ENCODE assay signal across 8 mouse cellular contexts in the genomic region with DNA sequence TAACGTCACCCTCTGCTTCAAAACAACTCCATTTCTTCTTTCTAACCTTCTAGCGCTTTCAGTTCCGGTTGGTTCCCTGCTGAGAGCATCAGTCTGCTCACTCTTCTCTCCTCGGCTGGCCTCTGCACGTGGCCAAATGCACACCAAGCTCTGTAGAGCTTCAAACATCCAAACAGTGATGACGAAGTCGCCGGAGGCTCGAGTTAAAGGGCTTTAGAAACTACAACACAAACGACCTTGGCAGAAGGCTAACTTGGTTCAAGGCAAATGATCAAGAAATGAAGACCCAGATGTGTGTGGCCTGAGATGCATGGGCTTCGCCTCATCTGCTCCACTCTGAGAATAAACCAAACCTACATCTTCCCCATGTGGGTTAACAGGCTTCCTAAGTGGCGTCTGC. TPM values are rescaled to one million over a fixed set of nuclear protein-coding genes. Genes with fewer than 3 reads are reported as not detected.
A peak's percentile ranks its signal among the peaks of the same experiment; 100 is the strongest.
DNase-seq lines count a peak whose midpoint lies in the region; ATAC-seq and TF ChIP-seq lines count a peak whose summit lies in the region.

No protein-coding gene starts in this region.

- H3K4me1 ChIP-seq in cerebellum, adult 2 months (ENCODE audit: control insufficient read depth, insufficient read depth, low read length) = peaks cover 5% of the 10 kb centered on the region; the same call in 1 of the 2 replicates
- peaks cover 37% of the 10 kb centered on the region for H3K4me1 ChIP-seq in kidney, embryonic 16.5 days (ENCODE audit: insufficient read depth, low read length)

- H3K27ac ChIP-seq in cerebellum, adult 2 months (ENCODE audit: insufficient read depth, low read length) = peak overlapping the region; percentile 42
- no peak overlapping the region; the same call in 1 of the 2 replicates for H3K27ac ChIP-seq in kidney, embryonic 16.5 days (ENCODE audit: low read length)
- H3K27ac ChIP-seq in macrophage = peak overlapping the region; percentile 66

- peak; percentile 54 to 64 for DNase-seq in left cerebral cortex, adult 9 months (ENCODE audit: low spot score in 2 of 2)
- DNase-seq in left cerebral cortex, postnatal 4 days = no peak
- peak; percentile 48 to 57 for DNase-seq in cerebellum, adult 2 months
- DNase-seq in frontal cortex, postnatal 10 days (ENCODE audit: low spot score in 2 of 2) = peak; percentile 46 to 51
- DNase-seq in right cerebral cortex, postnatal 25 days = peak; percentile 61
- no peak for DNase-seq in urinary bladder, postnatal 36 days (ENCODE audit: low spot score in 2 of 2)

- H3K79me2 ChIP-seq in macrophage (ENCODE audit: inconsistent target) = peaks cover 55% of the 10 kb centered on the region

- H3K9me3 ChIP-seq in kidney, embryonic 16.5 days (ENCODE audit: low read length) = no peaks in the 10 kb centered on the region

- peak overlapping the region; percentile 73 for H3K4me3 ChIP-seq in cerebellum, adult 2 months (replicated peaks; ENCODE audit: insufficient read depth, low read depth, low read length)
- peak overlapping the region; percentile 80 for H3K4me3 ChIP-seq in kidney, embryonic 16.5 days (ENCODE audit: low read length)
- H3K4me3 ChIP-seq in macrophage (ENCODE audit: inconsistent target) = peak overlapping the region; percentile 97

- peak overlapping the region; percentile 70 for H3K9ac ChIP-seq in kidney, embryonic 16.5 days (replicated peaks; ENCODE audit: low read length)

- H3K36me3 ChIP-seq in kidney, embryonic 16.5 days (ENCODE audit: insufficient read depth, low read length) = no peaks in the 10 kb centered on the region
- H3K36me3 ChIP-seq in macrophage (ENCODE audit: inconsistent target) = no peaks in the 10 kb centered on the region

- 2% methylated on average over 12 of the region's 12 CpGs for WGBS in cerebellum, adult 2 months
- 6% methylated on average over 12 of the region's 12 CpGs for WGBS in kidney, embryonic 16.5 days
- 6% methylated on average over 12 of the region's 12 CpGs for WGBS in macrophage (ENCODE audit: missing documents)

- H3K4me2 ChIP-seq in kidney, embryonic 16.5 days (replicated peaks; ENCODE audit: low read depth, low read length) = peak overlapping the region; percentile 75

- TF ChIP-seq CTCF in cerebellum, adult 2 months (IDR thresholded peaks at IDR 0.05; ENCODE audit: borderline replicate concordance, insufficient read depth, low read depth, low read length) = no peak

- ATAC-seq in kidney, embryonic 16.5 days (ENCODE audit: low FRiP score, low TSS enrichment) = no peak

- no peak for TF ChIP-seq POLR2A in cerebellum, adult 2 months (IDR thresholded peaks at IDR 0.05; ENCODE audit: borderline replicate concordance, insufficient read depth, low read length)

- intact Hi-C loops in left cerebral cortex, postnatal 4 days (cut with DNase I) = no loop called here

- H3K27me3 ChIP-seq in cerebellum, adult 2 months (ENCODE audit: control insufficient read depth, insufficient read depth, low read length) = no peaks in the 10 kb centered on the region
- no peaks in the 10 kb centered on the region for H3K27me3 ChIP-seq in kidney, embryonic 16.5 days (ENCODE audit: insufficient read depth, low read length)

RNA-seq across cellular contexts. Expression of gene Got1, which starts 0.9 kb away (rescaled TPM):
- 10 to 100 TPM; 75.4 to 89.8 TPM for total RNA-seq in left cerebral cortex, postnatal 4 days (2021)
- polyA plus RNA-seq in cerebellum, adult 2 months (2012; rRNA removed) = 501 and 528 TPM in 2 replicates
- polyA plus RNA-seq in kidney, embryonic 16.5 days (2015; fragmentation: Nextera tagmentation; extraction: Ambion mirVana) = 65.9 and 69.1 TPM in 2 replicates
- total RNA-seq in macrophage (2018; cell fraction: chromatin; rRNA removed) = 100 to 1,000 TPM in 3 of 26 experiments, 10 to 100 TPM in 22, 1 to 10 TPM in 1; 8.1 to 167 (median 40.8) TPM
- total RNA-seq in macrophage (2018; cell fraction: cytosol; rRNA removed) = 100 to 1,000 TPM in 5 of 26 experiments, 10 to 100 TPM in 21; 54.4 to 123 (median 77.7) TPM
- total RNA-seq in macrophage (2018; cell fraction: nucleus; rRNA removed) = 100 to 1,000 TPM in 2 of 26 experiments, 10 to 100 TPM in 24; 16.9 to 138 (median 47.4) TPM
- polyA plus RNA-seq in macrophage (2018) = 86.8 to 158 TPM (median 102 TPM) in 3 replicates

Comparison
In these comparisons a context has a peak if more than half of its experiments do, and no peak if none do; other contexts are left out.
1. DNase-seq: peak in left cerebral cortex, adult 9 months (2 of 2), cerebellum, adult 2 months (2 of 2), frontal cortex, postnatal 10 days (2 of 2) and right cerebral cortex, postnatal 25 days (single experiment); none in left cerebral cortex, postnatal 4 days (single experiment) and urinary bladder, postnatal 36 days (0 of 2).
2. Peak in every context shown above with its lines, with median percentiles within 50 percentile points of each other: H3K4me3 ChIP-seq.